Mouse (Mus musculus) CH12.LX (cell line): Measurements from ENCODE around the gene Hist1h2be. TPM values are rescaled to one million over a fixed set of nuclear protein-coding genes. Genes with fewer than 3 reads are reported as not detected.
A peak's percentile ranks its signal among the peaks of the same experiment; 100 is the strongest.

Source experiments
- DNase-seq: peaks from one replicate; pipeline ENCODE4 v3.0.0-alpha.2; 2013; ENCODE audit errors: extremely low read depth
- H3K27ac ChIP-seq: 2 replicates; pipeline ENCODE4 v1.5.1; 2012; ENCODE audit warnings: low read depth, mild to moderate bottlenecking, control low read depth, moderate library complexity; ENCODE audit not compliant: insufficient read depth
- H3K27me3 ChIP-seq: replicated peaks from 2 replicates; pipeline ENCODE3; 2012; ENCODE audit warnings: inconsistent platforms
- H3K36me3 ChIP-seq, 2 experiments: replicated peaks in 1 of 2; 2 replicates each; pipeline versions ENCODE3 to v1.6.1; 2012; ENCODE audit warnings: inconsistent platforms in 1 of 2, low read length in 1 of 2, mild to moderate bottlenecking in 1 of 2, mixed read lengths in 1 of 2, moderate library complexity in 1 of 2; ENCODE audit not compliant: control insufficient read depth in 1 of 2, insufficient read depth in 1 of 2
- H3K4me1 ChIP-seq, 2 experiments: 2 replicates each; pipeline ENCODE4 v1.6.1; 2012; ENCODE audit warnings: inconsistent platforms in 1 of 2, moderate library complexity in 1 of 2; ENCODE audit not compliant: insufficient read depth in 2 of 2, control insufficient read depth in 1 of 2
- H3K4me2 ChIP-seq: 2 replicates; pipeline ENCODE4 v1.6.1; 2012; ENCODE audit warnings: low read depth, mild to moderate bottlenecking, control low read depth; ENCODE audit not compliant: poor library complexity, insufficient read depth, severe bottlenecking
- H3K4me3 ChIP-seq, 3 experiments: fragments of 150-350 bp in 1 of 3; sonication (generic) in 1 of 3; replicated peaks in 1 of 3; 2 replicates each; pipeline versions ENCODE3 to v1.5.1; 2011 to 2012; ENCODE audit warnings: low read depth in 2 of 3, low read length in 2 of 3, mild to moderate bottlenecking in 2 of 3, moderate library complexity in 2 of 3, control low read depth in 1 of 3, improper control_type of control experiment in 1 of 3, inconsistent platforms in 1 of 3, mixed read lengths in 1 of 3; ENCODE audit not compliant: poor library complexity in 1 of 3
- H3K79me2 ChIP-seq: replicated peaks from 2 replicates; pipeline ENCODE4 v1.6.1; 2012; ENCODE audit warnings: mild to moderate bottlenecking, moderate library complexity; ENCODE audit not compliant: control insufficient read depth, poor library complexity, insufficient read depth, severe bottlenecking; ENCODE audit errors: extremely low read depth
- H3K9ac ChIP-seq: 2 replicates; pipeline ENCODE4 v1.6.1; 2012; ENCODE audit warnings: low read depth, mild to moderate bottlenecking, control low read depth, moderate library complexity; ENCODE audit not compliant: insufficient read depth
- H3K9me3 ChIP-seq: replicated peaks from 2 replicates; pipeline ENCODE3; 2012; ENCODE audit warnings: low read length, inconsistent platforms, mixed read lengths
- BHLHE40 ChIP-seq: IDR thresholded peaks from 2 replicates; pipeline ENCODE4 v1.6.1; 2011; ENCODE audit warnings: mild to moderate bottlenecking, low read depth, low read length, improper control_type of control experiment
- CHD2 ChIP-seq: IDR thresholded peaks from 2 replicates; pipeline ENCODE4 v1.6.1; 2011; ENCODE audit warnings: low read length, improper control_type of control experiment
- EP300 ChIP-seq: IDR thresholded peaks from 2 replicates; pipeline ENCODE4 v1.6.1; 2011; ENCODE audit warnings: low read length, improper control_type of control experiment
- IRF4 ChIP-seq: IDR thresholded peaks from 2 replicates; pipeline ENCODE4 v1.6.1; 2014; ENCODE audit warnings: low read depth, mild to moderate bottlenecking, inconsistent platforms, low read length, improper control_type of control experiment
- JUND ChIP-seq: conservative IDR thresholded peaks from 2 replicates; pipeline ENCODE4 v1.6.1; 2011; ENCODE audit warnings: low read depth, low read length, improper control_type of control experiment
- KAT2A ChIP-seq: IDR thresholded peaks from 2 replicates; pipeline ENCODE4 v1.6.1; 2012; ENCODE audit warnings: low read length, improper control_type of control experiment, inconsistent platforms; ENCODE audit not compliant: insufficient replicate concordance
- MAX ChIP-seq: IDR thresholded peaks from 2 replicates; pipeline ENCODE4 v1.6.1; 2011; ENCODE audit warnings: low read length, improper control_type of control experiment
- MXI1 ChIP-seq: IDR thresholded peaks from 2 replicates; pipeline ENCODE4 v1.6.1; 2011; ENCODE audit warnings: mild to moderate bottlenecking, low read depth, low read length, improper control_type of control experiment
- NRF1 ChIP-seq: IDR thresholded peaks from 2 replicates; pipeline ENCODE4 v1.6.1; 2014; ENCODE audit warnings: low read depth, mild to moderate bottlenecking, inconsistent platforms, low read length, improper control_type of control experiment, moderate library complexity
- RCOR1 ChIP-seq: conservative IDR thresholded peaks from 2 replicates; pipeline ENCODE4 v1.6.1; 2012; ENCODE audit warnings: low read depth, mild to moderate bottlenecking, inconsistent platforms, low read length, improper control_type of control experiment
- SMC3 ChIP-seq: IDR thresholded peaks from 2 replicates; pipeline ENCODE4 v1.6.1; 2011; ENCODE audit warnings: low read depth, low read length, improper control_type of control experiment
- USF2 ChIP-seq: conservative IDR thresholded peaks from 2 replicates; pipeline ENCODE4 v1.6.1; 2011; ENCODE audit warnings: low read depth, low read length, improper control_type of control experiment
- ZC3H11A ChIP-seq: IDR thresholded peaks from 2 replicates; pipeline ENCODE4 v1.6.1; 2012; ENCODE audit warnings: low read depth, mild to moderate bottlenecking, inconsistent platforms, low read length, improper control_type of control experiment
- dilution Hi-C: fragments of 300-500 bp; cut with MboI; formaldehyde crosslinking; loops from 2 replicates; pipeline ENCODE4 v1.14.3; 2020; ENCODE audit warnings: low sequenced_read_pairs; ENCODE audit not compliant: extremely low pct_unique_long_range_greater_than_20kb, extremely low pct_ligation_motif_present
- in situ Hi-C: fragments of 300-500 bp; cut with MboI; formaldehyde crosslinking; loops from 3 replicates; pipeline ENCODE4 v1.14.3; 2019; ENCODE audit warnings: low sequenced_read_pairs, low pct_ligation_motif_present, low pct_unique_long_range_greater_than_20kb, mixed read lengths
- polyA plus RNA-seq: library from polyadenylated mRNA; unstranded; fragments of >175 nt; gene quantifications from 2 replicates; pipeline ENCODE4 v1.2.1, GENCODE M21; 2012; ENCODE audit warnings: low read depth; ENCODE audit not compliant: insufficient read length
- total RNA-seq, 2 experiments: library from RNA; depleted of rRNA; stranded (reverse); fragments of 300-350 nt in 1 of 2; fragments of >200 nt in 1 of 2; gene quantifications; 2 replicates each; pipeline ENCODE4 v1.2.3; 2012 to 2014

The Hist1h2be gene
- total and polyA plus RNA-seq, 3 experiments, result 0.70 to 282 (median 4.7) TPM

- H3K27me3 ChIP-seq, result no peaks in the 10 kb centered on the region
- no peaks in the 10 kb centered on the region for H3K79me2 ChIP-seq
- H3K9me3 ChIP-seq, result no peaks in the 10 kb centered on the region
- peak overlapping the region; percentile 46 for H3K4me2 ChIP-seq
- H3K9ac ChIP-seq, result peak overlapping the region; percentile 48
- peak overlapping the region; percentile 56 for H3K27ac ChIP-seq
- peak overlapping the region in 2 of 3 experiments; percentile 18 to 25 for H3K4me3 ChIP-seq
- no peaks in the 10 kb centered on the region for H3K36me3 ChIP-seq
- dilution Hi-C loops, result no loop called here
- no peak for TF ChIP-seq MAX
- H3K4me1 ChIP-seq, result peaks cover 7 to 48% of the 10 kb centered on the region in 2 experiments; a peak in 3 of 4 replicates
- DNase-seq, result no peak
- in situ Hi-C loops, result no loop called here
Measured at GRCm38 (mm10) chr13:23538249-23538648, 82.7 kb downstream of the Hist1h2be start.

DNA sequence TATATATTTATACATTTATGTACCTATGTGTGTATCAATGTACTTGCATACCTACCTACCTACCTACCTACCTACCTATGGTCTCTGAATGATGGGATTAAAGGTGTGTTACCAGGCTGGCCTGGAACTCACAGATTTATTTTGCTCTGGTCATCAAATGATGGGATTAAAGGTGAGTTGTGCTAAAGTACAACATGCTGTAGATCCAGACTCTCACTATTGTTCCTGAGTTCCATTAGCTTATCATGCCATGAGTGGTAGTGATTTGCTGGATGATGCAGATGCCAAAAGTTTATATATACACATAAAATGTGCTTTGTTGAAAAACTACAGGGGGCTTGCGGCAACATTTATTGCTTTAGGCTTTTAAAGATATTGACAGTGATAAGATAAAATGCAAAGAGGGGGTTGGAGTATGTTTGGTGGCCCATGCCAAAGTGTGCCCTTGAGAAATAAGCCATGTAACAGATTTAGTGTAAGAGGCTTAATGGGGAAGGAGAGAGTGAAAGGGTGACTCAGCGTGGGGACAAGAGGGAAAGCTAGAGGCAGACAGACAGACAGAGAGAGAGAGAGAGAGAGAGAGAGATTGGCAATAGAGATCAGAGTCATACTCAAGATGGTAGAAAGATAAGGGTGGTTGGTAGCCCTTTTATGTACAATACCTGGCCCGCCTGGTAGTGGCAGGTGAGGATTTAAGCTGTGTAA, 83.8 kb downstream of the Hist1h2be start:
- Histone ChIP-seq H3K4me3 (peak overlapping the region in 1 of 3 experiments; percentile 55), H3K9ac (peak overlapping the region; percentile 95), H3K4me1 (peaks cover 9 to 58% of the 10 kb centered on the region in 2 experiments; a peak in 3 of 4 replicates), H3K27ac (peak overlapping the region; percentile 56), H3K36me3 (no peaks in the 10 kb centered on the region), H3K9me3 (no peaks in the 10 kb centered on the region), H3K79me2 (no peaks in the 10 kb centered on the region), H3K27me3 (no peaks in the 10 kb centered on the region), H3K4me2 (peak overlapping the region; percentile 81)
- dilution Hi-C loops, result no loop called here
- in situ Hi-C loops, result no loop called here
- DNase-seq, result no peak
- TF ChIP-seq RCOR1 (no peak), CHD2 (no peak), EP300 (no peak), IRF4 (no peak), SMC3 (no peak), KAT2A (no peak), NRF1 (no peak), JUND (no peak), MXI1 (no peak), ZC3H11A (no peak), USF2 (no peak), BHLHE40 (no peak)
